Mouse (Mus musculus) stomach, embryonic 16.5 days (tissue): ENCODE results near the gene Insyn1. TPM values are rescaled to one million over a fixed set of nuclear protein-coding genes. Genes with fewer than 3 reads are reported as not detected.

ENCODE experiments used
- ATAC-seq: fragments of 200-750 bp; cut with Nextera tagmentation; 2 replicates; pipeline ENCODE4 v1.8.0; 2017; ENCODE audit warnings: moderate number of reproducible peaks, moderate TSS enrichment; ENCODE audit not compliant: insufficient read depth, low FRiP score
- H3K27ac ChIP-seq: fragments of 300-500 bp; sonication (generic); 2 replicates; pipeline ENCODE4 v1.5.1; 2014; ENCODE audit warnings: low read length
- H3K27me3 ChIP-seq: fragments of 300-500 bp; sonication (generic); 2 replicates; pipeline ENCODE4 v1.6.1; 2014; ENCODE audit warnings: low read length, control low read depth, mixed read lengths; ENCODE audit not compliant: control insufficient read depth, insufficient read depth
- H3K36me3 ChIP-seq: fragments of 300-500 bp; sonication (generic); 2 replicates; pipeline ENCODE4 v1.6.1; 2014; ENCODE audit warnings: low read length; ENCODE audit not compliant: control insufficient read depth, insufficient read depth
- H3K4me1 ChIP-seq: fragments of 300-500 bp; sonication (generic); 2 replicates; pipeline ENCODE4 v1.6.1; 2014; ENCODE audit warnings: low read length, control low read depth, mixed read lengths; ENCODE audit not compliant: control insufficient read depth, insufficient read depth
- H3K4me2 ChIP-seq: fragments of 300-500 bp; sonication (generic); 2 replicates; pipeline ENCODE4 v1.6.1; 2014; ENCODE audit warnings: low read depth, low read length, mixed read lengths
- H3K4me3 ChIP-seq: fragments of 300-500 bp; sonication (generic); replicated peaks from 2 replicates; pipeline ENCODE4 v1.5.1; 2014; ENCODE audit warnings: mild to moderate bottlenecking, low read length
- H3K9ac ChIP-seq: fragments of 300-500 bp; sonication (generic); 2 replicates; pipeline ENCODE4 v1.6.1; 2014; ENCODE audit warnings: low read length
- H3K9me3 ChIP-seq: fragments of 300-500 bp; sonication (generic); replicated peaks from 2 replicates; pipeline ENCODE4 v1.6.1; 2016; ENCODE audit warnings: low read length, control low read depth; ENCODE audit not compliant: control insufficient read depth
- WGBS: fragments of 180-500 bp; shearing (Covaris S2); extraction: QIAGEN DNeasy Blood & Tissue Kit; methylation state at CpG from one replicate; pipeline ENCODE4 v1.1.7; 2014; 5-methylcytosine and 5-hydroxymethylcytosine counted together
- polyA plus RNA-seq: library from polyadenylated mRNA; unstranded; fragments of >200 nt; fragmentation: Nextera tagmentation; extraction: Ambion mirVana; gene quantifications from 2 replicates; pipeline ENCODE4 v1.2.1, GENCODE M21; 2015

The Insyn1 gene
- polyA plus RNA-seq, 1 experiment from 2014 or later = 0.77 TPM

DNA sequence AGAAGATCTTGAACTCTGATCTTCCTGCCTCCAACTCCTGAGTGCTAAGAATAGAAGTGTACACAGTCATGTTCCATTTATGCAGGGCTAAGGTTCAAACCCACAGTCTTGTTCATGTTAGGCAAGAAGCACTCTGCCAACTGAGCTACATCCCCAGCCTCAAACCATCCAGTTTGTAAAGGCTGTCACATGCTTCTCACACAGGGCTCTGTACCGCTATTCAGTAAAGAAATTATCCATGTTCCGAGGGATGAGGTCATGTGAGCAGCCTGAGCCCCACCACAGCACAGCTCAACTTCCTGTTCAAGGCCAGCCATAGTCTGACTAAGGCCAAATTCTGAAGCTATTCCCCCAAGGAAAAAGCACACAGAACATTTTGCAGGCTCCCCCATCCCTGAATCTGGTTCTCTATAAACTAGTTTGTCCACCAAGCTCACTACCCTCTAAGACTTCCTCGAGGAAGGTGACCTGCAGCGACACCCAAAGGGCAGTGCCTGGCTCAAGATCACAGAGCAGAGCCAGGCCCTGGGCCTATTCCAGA is 33.5 kb downstream of the Insyn1 start:
- H3K9me3 ChIP-seq = no peaks in the 10 kb centered on the region
- no peak for ATAC-seq
- no peak overlapping the region for H3K4me3 ChIP-seq
- peaks cover 14% of the 10 kb centered on the region for H3K4me1 ChIP-seq
- no peak overlapping the region for H3K27ac ChIP-seq
- WGBS = 37% methylated on average over 4 of the region's 4 CpGs
- no peaks in the 10 kb centered on the region for H3K27me3 ChIP-seq
- no peaks in the 10 kb centered on the region; the same call in 1 of the 2 replicates for H3K36me3 ChIP-seq
- no peak overlapping the region for H3K4me2 ChIP-seq
- no peak overlapping the region for H3K9ac ChIP-seq

DNA sequence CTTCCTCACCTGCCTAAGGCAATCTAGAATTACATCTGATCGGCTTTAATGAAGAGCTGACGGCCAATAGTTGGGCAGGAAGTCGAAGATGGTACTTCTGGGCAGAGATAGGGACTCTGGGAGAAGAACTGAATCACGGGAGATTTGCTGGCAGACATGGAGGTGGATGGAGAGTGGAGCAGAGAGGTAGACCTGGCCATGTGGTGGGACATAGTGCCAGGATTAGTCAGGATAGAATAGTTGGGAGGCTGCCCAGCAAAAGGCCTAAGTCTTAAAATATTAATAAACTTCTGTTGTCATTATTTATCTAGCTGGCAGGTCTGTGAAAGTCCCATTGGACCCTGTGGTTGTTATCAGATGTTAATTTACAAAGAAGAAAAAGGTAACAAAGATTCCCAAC is 36.7 kb downstream of the Insyn1 start:
- peaks cover 8% of the 10 kb centered on the region; the same call in 1 of the 2 replicates for H3K4me1 ChIP-seq
- no peak overlapping the region for H3K4me2 ChIP-seq
- H3K4me3 ChIP-seq = no peak overlapping the region
- no peak for ATAC-seq
- H3K9me3 ChIP-seq = no peaks in the 10 kb centered on the region
- no peak overlapping the region for H3K9ac ChIP-seq
- H3K36me3 ChIP-seq = no peaks in the 10 kb centered on the region; the same call in 1 of the 2 replicates
- no peak overlapping the region for H3K27ac ChIP-seq
- 84% methylated on average over 4 of the region's 4 CpGs for WGBS
- no peaks in the 10 kb centered on the region for H3K27me3 ChIP-seq

DNA sequence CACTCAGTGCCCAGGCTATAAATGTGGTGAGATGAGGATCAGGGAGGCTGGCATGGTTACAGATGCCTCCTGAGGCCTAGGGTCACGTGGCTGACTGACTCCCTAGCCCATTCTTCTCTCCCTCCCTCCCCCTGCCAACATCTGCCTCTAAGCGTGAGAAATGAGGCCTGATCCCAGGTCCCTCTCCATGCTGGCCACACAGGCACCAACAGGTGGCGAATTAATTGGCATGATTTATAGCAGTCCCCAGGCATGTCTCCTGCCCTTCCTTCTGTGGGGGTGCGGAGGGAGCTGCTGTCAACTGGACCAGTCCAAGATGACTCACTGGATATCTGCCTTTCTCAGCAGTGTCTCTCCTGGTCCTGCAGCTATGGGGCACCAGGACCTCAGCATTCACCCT is 39.4 kb downstream of the Insyn1 start:
- no peak overlapping the region for H3K9ac ChIP-seq
- no peaks in the 10 kb centered on the region; the same call in 1 of the 2 replicates for H3K36me3 ChIP-seq
- H3K9me3 ChIP-seq = no peaks in the 10 kb centered on the region
- H3K27ac ChIP-seq = no peak overlapping the region
- no peak overlapping the region for H3K4me3 ChIP-seq
- no peaks in the 10 kb centered on the region for H3K4me1 ChIP-seq
- no peak overlapping the region for H3K4me2 ChIP-seq
- no peaks in the 10 kb centered on the region for H3K27me3 ChIP-seq
- WGBS = 64% methylated on average over 4 of the region's 4 CpGs
- ATAC-seq = no peak

DNA sequence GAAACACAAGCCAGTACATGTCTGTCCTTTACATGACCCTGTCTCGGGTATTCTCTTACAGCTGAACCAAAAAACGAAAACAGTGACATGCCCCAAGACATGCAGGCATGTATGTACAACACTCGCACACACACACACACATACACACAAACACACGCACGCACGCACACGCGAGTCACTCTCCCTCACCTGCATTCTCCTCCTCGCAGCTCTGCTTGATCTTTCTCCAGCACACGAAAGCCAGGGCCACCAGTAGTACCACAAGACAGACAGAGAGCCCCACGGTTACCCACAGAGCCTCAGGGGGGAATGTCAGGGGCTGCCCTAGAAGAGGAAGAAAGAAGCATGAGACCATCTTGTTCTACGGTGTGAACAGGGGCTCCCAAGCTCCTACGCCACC is 42.0 kb downstream of the Insyn1 start:
- no peak for ATAC-seq
- Histone ChIP-seq H3K9me3 (no peaks in the 10 kb centered on the region), H3K36me3 (no peaks in the 10 kb centered on the region; the same call in 1 of the 2 replicates), H3K27me3 (no peaks in the 10 kb centered on the region), H3K4me3 (no peak overlapping the region), H3K9ac (no peak overlapping the region), H3K4me1 (no peaks in the 10 kb centered on the region), H3K4me2 (no peak overlapping the region), H3K27ac (no peak overlapping the region)
- WGBS = 88% methylated on average over 13 of the region's 13 CpGs

GRCm38 (mm10) chr9:58532236-58532635 is 43.8 kb downstream of the Insyn1 start:
- H3K4me1 ChIP-seq = no peaks in the 10 kb centered on the region
- no peaks in the 10 kb centered on the region for H3K9me3 ChIP-seq
- H3K4me3 ChIP-seq = no peak overlapping the region
- ATAC-seq = no peak
- H3K27me3 ChIP-seq = no peaks in the 10 kb centered on the region
- no peaks in the 10 kb centered on the region; the same call in 1 of the 2 replicates for H3K36me3 ChIP-seq
- H3K9ac ChIP-seq = no peak overlapping the region
- no peak overlapping the region for H3K27ac ChIP-seq
- 90% methylated on average over 4 of the region's 4 CpGs for WGBS
- H3K4me2 ChIP-seq = no peak overlapping the region

GRCm38 (mm10) chr9:58533322-58533721 is 44.9 kb downstream of the Insyn1 start:
- Histone ChIP-seq H3K9me3 (no peaks in the 10 kb centered on the region), H3K4me3 (no peak overlapping the region), H3K27ac (no peak overlapping the region), H3K27me3 (no peaks in the 10 kb centered on the region), H3K9ac (no peak overlapping the region), H3K4me2 (no peak overlapping the region), H3K4me1 (no peaks in the 10 kb centered on the region), H3K36me3 (peaks cover 3% of the 10 kb centered on the region)
- ATAC-seq = no peak
- WGBS = 94% methylated on average over 6 of the region's 6 CpGs

GRCm38 (mm10) chr9:58534766-58535165 is 46.4 kb downstream of the Insyn1 start:
- no peak overlapping the region for H3K4me3 ChIP-seq
- no peaks in the 10 kb centered on the region for H3K27me3 ChIP-seq
- H3K9ac ChIP-seq = no peak overlapping the region
- H3K4me1 ChIP-seq = no peaks in the 10 kb centered on the region
- H3K27ac ChIP-seq = no peak overlapping the region
- H3K36me3 ChIP-seq = peaks cover 9% of the 10 kb centered on the region
- ATAC-seq = no peak
- WGBS = 38% methylated on average over 1 of the region's 1 CpGs
- no peak overlapping the region for H3K4me2 ChIP-seq
- no peaks in the 10 kb centered on the region for H3K9me3 ChIP-seq

GRCm38 (mm10) chr9:58535447-58536134 is 47.2 kb downstream of the Insyn1 start:
- Histone ChIP-seq H3K4me3 (no peak overlapping the region), H3K4me1 (no peaks in the 10 kb centered on the region), H3K9me3 (no peaks in the 10 kb centered on the region), H3K9ac (no peak overlapping the region), H3K27me3 (no peaks in the 10 kb centered on the region), H3K4me2 (no peak overlapping the region), H3K27ac (no peak overlapping the region), H3K36me3 (peaks cover 9% of the 10 kb centered on the region)
- peak; percentile 42; the same call in 1 of the 2 replicates for ATAC-seq
- 81% methylated on average over 20 of the region's 20 CpGs for WGBS

DNA sequence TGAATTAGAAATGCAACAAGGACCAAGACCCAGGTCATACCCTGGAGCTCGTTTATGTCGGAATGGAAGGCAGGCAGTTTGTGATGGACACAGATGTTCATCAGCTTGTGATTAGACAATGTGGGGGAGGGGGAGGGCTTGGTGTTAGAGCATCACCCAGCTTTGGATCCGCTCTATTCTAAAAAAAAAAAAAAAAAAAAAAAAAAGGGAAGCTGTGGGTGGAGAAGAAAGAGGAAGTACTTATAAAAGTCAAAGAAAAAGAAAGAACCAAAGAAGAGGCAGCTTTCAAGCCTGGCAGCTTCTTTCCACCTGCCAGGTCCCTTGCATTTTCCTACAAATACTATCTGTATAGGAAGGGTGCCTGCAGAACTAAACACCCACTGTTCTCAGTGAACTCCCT is 49.4 kb downstream of the Insyn1 start:
- Histone ChIP-seq H3K9ac (no peak overlapping the region), H3K4me1 (peaks cover 10% of the 10 kb centered on the region), H3K36me3 (peaks cover 9% of the 10 kb centered on the region), H3K27ac (no peak overlapping the region), H3K4me2 (no peak overlapping the region), H3K9me3 (no peaks in the 10 kb centered on the region), H3K4me3 (no peak overlapping the region), H3K27me3 (no peaks in the 10 kb centered on the region)
- 82% methylated on average over 3 of the region's 3 CpGs for WGBS
- no peak for ATAC-seq
